Mouse (Mus musculus) v-Abl transformed pro-B cells (cell line): Measurements from ENCODE around the gene Mpp2.

Experiments
- in situ Hi-C, 2 experiments: fragments of 400-800 bp; cut with MboI; formaldehyde crosslinking; loops; one replicate each; pipeline ENCODE4 v1.15.1; 2025; ENCODE audit not compliant: unreplicated experiment in 2 of 2

The Mpp2 gene

DNA sequence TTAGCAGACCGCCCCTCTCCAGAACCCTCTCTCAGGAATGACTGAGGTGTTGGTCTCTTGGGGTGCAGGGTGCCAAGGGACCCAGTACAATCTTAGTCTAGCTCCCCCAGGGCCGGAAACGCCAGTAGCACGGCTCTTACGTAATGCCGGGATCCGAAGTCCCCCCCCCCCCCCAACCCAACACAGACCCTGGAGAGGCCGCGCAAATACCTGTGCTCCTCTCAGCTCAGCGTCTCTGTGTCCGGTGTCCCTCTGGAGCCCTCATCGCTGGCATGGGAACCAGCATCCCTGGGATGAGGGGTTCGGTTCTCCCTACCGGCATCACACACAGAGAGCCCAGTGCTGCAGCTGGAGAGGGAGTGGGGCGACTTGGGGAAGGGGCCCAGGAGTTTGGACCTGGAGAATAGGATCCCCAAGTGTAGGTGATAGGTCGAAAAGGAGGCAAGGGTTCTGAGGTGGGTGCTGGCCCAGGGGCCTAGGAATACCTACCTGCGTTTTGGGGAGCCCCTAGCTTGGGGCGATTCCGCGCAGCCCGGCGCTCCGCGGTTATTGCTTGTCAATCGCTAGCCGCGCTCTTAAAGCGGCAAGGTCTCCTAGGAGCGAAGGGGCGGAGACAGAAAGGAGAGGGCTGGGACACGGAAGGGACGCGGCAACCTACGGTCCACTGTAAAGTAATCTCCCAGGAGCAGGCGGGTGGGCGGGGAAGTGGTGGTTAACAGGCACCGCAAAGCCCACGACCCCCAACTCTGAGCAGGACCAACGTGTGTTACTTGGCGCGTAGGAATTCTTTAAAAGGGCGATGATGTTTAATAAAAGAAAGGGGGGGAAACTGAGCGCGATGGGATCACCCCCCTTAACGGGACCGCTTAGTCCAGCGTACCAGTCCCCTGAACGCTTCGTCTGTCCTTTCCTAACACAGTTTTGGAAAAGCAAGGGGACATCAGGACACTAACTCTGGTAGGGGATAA is at the start of gene Mpp2:
Gene Mpp2 (minus strand): TSS at position 585 of the 968 bp plus-strand sequence.
- in situ Hi-C loops = no loop called here

DNA sequence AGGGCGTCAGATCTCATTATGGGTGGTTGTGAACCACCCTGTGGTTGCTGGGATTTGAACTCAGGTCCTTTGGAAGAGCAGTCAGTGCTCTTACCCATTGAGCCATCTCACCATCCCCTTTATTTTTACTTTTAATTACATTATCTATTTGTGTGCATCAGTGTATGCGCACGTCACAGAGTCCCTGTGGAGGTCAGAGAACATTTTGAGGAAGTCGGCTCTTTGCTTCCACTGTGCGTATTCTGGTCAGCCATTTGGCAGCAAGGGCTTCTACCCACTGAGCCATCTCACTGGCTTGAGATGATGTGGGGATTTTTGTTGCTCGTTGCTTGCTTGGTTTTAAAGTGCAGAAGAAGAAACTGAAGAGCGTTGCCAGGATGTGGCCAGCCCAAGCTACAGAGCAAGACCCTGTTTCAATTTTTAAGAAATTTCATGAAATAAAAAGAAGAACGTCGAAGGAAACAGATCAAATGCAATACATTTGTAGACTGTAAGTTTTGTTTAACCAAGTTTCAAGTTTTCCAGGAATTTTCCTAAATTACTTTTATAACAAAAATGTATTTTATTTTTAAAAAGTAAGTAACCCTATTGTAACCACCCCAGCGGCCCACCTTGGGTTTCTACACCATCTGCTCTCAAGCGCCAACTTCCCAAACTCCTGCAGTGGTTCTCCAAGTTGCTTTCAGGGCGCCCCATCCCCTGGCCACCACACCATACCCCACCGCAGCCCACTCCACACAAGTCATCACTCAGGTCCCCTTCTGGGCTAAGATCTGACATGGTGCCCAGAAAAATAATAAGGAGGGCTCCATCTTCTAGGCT is 49.5 kb upstream of the Mpp2 start:
- in situ Hi-C loops = loop anchor here (5.0 kb wide), 3 partner anchors 36 to 76 kb away; partner anchors contain the start of gene Ppy (in 1 of the 2)

DNA sequence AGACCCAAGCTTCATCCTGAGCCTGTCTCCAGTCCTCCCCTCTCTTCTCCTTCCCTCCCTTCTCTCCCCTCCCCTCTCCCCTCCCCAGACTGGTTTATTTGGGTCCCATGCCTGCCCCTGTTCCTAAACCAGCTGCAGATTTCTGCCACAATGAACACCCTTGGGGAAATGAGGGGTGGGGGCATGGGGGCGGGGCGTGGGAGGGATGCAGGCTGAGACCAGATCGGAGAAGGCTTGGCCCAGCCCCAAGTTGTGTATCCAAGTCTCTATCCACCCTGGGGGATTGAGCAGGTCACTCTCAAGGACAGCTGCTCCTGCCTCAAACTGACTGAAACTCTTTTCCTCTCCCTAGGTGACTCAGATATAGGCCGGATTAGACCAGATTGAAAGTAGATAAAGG is 46.2 kb upstream of the Mpp2 start:
- in situ Hi-C loops = no loop called here

DNA sequence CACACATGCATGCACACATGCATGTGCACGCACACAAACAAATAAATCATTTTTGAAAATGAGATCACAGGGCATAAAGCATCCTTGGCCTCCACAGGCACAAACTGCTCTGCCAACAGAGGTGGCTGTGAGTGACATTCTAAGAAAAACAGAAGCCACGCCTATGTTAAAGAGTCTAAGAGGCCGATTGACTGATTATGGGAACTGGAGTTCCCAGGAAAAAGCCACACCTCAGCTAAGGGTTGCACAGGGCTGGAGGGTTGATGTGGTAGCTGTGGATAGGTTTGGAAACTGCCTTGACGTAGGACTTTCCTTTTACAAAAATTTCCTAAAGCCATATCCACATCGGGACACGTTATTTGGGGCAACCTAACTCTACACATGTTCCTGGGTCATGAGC is 29.1 kb upstream of the Mpp2 start:
- in situ Hi-C loops = no loop called here

DNA sequence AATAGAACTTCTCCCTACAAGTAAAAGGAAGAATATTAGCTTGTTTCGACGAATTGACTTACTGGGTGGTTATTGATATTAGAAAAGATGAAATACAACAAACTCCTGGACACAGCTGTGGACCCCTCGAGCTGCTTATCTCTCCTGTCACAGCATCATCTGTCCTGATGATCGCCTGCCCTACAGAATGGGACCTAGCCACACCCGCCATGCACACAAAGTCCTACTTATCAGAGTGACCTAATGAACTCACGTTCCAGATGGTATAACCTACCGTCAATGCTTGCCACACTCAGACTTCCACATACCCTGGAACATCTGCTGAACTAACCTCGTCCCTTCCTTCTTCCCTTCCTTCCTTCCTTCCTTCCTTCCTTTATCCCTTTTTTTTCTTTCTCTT is 27.9 kb upstream of the Mpp2 start:
- in situ Hi-C loops = no loop called here

DNA sequence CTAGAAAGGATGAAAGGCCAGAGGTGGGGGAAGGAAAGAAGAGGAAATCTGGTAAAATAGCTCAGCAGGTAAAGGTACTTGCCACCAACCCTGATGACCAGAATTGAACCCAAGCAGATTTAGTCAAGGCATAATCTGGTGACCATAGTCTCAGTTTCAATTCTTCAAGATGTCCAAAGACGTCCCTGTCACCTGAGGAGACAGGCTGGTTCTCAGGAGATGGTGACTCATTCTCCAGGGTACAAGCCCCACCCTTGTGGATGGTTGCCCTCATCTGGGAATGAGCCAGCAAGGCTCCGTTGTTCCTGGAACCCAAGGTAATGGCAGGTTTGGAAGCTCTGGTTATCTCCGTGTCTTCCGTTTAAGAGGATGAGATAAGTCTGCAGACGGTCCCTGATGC is 23.3 kb upstream of the Mpp2 start:
- in situ Hi-C loops = no loop called here

DNA sequence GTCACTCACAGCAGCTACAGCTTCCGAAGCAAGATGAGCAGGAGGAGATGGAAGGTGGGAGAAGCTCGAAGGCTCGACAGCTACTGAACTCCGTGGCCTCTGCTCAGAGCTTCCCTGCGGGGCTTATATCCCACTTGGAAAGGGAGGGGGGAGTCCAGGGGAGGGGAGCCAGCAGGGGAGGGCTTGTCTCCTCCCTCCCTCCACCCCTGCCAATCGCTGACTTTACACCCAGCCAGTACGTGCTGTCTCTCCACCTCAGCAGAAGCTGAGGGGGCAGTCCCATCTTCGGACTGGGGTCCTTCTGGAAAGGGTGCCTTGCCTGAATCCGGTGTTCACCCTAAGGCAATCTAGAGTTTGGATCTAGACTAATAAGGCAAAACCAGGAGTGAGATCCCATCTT is 19.4 kb upstream of the Mpp2 start, which contains the start of gene Pyy:
Gene Pyy (minus strand): TSS at position 101 of the 400 bp plus-strand sequence.
- in situ Hi-C loops = no loop called here

DNA sequence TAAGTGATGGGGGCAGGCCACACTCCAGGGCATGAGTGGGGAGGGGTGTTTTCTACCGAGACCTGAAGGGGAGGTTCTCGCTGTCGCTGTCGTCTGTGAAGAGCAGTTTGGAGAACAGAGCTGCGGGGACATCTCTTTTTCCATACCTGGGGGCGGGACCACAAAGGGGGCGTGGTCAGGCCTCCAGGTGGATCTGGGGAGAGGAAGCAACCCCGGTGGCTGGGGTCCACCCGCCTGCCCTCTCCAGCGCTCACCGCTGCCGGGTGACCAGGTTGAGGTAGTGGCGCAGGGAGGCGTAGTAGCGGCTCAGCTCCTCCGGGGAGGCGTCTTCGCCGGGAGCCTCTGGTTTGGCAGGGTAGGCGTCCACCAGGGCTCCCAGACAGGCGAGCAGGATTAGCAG is 18.6 kb upstream of the Mpp2 start:
- in situ Hi-C loops = no loop called here

DNA sequence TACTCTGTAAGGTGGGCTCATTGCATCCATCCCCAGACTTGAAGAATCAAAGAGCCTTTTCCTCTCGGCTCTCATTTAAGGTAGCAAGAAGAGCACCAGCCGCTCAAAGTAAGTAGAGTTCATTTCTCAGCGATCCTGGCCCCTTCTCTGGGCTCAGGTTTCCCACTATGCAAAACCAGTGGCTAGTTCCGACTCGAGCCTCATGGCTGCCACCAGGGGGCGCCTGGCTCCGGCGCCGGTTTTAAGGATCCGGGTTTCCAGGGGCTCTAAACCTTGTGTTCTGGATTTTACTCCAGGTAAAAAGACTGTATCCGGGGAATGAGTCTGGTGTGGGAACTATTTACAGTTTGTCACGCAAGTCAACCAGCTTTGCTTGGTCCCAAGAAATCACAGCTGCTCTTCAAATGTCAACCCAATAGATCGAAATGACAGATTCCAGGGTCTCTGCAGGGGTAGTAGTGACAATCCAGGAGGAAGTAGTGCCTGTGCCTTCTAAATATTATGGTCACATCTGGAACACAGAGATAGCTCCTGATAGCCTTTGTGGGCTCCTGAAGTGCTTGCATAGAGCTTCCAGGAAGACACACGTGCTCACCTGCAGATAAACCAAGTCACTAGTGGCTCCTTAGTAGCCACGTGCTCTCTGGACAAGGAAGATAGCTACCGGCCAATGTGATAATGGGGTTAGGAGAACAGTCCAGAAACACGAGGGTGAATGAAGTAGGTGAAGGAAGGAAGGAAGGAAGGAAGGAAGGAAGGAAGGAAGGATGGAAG is 14.4 kb upstream of the Mpp2 start:
- in situ Hi-C loops = loop anchor here in 1 of 2 experiments (5.0 kb wide), 1 partner anchor 35 kb away; no protein-coding TSS in a partner anchor

DNA sequence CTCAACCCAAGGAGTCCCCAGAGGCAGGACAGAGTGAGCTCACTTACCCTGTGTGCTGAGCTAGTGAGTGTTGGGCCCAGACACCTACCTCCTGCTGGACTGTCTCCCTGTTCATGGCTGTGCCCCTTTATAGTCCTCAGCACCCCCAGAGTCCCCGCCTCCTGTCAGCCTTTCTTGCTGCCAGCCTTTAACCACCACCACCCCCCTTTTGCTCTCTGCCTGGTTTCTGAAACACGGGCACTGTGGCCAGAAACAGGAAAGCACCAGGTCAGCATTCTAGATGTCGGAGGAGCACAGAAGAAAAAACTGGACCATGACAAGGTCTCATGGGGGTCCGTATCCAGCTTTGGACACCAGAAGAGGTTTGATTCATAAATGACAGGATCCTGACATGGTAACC is 12.9 kb upstream of the Mpp2 start, which contains the start of gene Ppy:
Gene Ppy (minus strand): TSS at position 101 of the 400 bp plus-strand sequence.
- in situ Hi-C loops = loop anchor here in 1 of 2 experiments (5.0 kb wide), 1 partner anchor 36 kb away; no protein-coding TSS in a partner anchor

DNA sequence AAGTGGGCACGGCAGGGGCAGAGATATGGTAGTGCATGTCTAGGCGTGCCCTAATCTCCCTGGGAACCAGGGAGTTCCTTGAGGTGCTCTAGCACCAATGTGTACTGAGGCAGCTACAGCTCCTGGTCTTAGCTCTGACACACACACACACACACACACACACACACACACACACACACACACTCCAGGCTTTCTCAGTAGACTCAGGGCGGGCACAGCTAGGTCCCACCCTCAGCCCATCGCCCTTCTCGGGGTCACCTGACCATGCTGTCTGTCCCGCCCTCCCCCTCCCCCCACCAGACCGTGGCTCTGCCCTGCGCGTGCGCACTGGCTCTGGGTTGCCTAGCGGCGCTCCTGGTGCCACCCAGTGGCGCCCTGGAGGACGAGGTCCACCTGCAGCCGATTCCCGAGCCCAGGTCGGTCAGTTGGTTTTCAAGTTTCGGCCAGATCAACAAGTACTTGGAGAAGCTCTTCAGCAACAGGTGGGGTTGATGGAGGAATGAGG is 8.6 kb upstream of the Mpp2 start:
- in situ Hi-C loops = loop anchor here in 1 of 2 experiments (5.0 kb wide), 1 partner anchor 40 kb away; no protein-coding TSS in a partner anchor

DNA sequence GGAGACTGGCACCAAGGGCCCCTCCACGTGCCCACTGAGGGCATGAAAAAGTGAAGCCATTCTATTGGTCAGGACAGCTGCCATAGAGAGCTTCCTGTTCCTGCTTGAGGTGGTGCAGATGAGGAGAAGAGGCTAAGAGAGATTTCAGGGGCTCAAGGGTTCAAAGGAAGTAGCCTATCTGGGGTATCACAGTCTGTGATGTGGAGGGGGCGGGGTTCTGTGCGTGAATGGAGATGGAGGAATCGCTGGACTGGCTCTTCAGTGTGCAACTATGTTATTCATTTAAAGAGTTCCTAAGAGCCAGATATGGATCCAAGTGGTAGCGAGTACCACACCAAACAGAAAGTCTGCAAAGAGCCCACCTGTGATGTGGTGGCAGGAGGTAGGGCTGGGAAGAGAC is 8.1 kb upstream of the Mpp2 start:
- in situ Hi-C loops = loop anchor here in 1 of 2 experiments (5.0 kb wide), 1 partner anchor 39 kb away; no protein-coding TSS in a partner anchor

DNA sequence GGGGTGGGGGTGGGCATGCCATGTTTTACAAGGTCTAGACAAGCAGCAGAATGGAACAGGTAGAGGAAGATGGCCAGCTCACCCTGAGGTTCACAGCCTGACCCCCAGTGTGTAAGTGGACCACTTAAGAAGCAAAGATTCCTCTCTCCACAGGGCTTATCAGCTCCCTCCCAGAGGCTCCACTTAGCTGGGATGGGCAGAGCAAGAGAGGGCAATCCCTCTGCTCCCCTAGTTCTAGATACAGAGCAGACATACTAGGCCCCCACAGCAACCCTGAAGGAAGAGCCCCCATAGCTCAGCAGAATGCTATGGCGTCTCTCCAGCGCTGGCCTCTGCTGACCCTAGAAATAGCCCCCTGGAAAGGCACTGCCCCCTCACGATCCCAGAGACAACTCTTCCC is 7.4 kb upstream of the Mpp2 start:
- in situ Hi-C loops = loop anchor here in 1 of 2 experiments (5.0 kb wide), 1 partner anchor 38 kb away; no protein-coding TSS in a partner anchor

DNA sequence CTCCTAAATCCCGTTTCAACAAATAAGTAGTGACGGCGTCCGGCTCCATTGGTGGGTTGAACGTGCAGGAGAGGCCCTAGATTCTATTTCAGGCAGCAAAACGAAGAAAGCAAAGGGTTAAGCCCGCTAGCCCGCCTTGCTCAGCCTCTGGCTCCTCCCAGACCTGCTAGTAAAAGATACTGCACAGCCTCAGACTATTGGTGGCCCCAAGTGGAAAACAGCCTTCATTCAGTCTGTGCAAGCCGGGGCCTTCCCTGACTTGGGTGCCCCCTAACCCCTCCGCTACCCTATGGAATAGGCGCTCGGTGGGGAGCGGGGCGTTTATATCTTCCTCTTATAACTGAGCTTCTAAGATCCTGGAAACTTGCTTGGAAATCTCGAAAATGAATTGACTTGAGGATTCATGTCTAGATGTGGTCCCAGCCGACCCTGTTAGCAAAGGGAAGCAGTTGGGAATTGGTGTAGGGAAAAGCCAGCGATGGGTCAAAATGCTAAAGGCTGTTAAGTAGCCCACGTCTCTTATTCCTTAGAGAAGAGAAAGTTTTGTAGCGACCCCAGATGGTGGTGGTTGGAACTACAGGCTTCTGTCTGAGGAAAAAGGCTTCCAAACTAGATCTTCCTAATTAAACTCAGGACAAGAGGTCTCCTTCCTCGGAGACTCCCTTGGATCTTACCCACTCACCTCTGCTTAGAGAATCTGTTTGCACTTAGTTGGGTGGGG is 933 bp upstream of the Mpp2 start:
- in situ Hi-C loops = no loop called here

DNA sequence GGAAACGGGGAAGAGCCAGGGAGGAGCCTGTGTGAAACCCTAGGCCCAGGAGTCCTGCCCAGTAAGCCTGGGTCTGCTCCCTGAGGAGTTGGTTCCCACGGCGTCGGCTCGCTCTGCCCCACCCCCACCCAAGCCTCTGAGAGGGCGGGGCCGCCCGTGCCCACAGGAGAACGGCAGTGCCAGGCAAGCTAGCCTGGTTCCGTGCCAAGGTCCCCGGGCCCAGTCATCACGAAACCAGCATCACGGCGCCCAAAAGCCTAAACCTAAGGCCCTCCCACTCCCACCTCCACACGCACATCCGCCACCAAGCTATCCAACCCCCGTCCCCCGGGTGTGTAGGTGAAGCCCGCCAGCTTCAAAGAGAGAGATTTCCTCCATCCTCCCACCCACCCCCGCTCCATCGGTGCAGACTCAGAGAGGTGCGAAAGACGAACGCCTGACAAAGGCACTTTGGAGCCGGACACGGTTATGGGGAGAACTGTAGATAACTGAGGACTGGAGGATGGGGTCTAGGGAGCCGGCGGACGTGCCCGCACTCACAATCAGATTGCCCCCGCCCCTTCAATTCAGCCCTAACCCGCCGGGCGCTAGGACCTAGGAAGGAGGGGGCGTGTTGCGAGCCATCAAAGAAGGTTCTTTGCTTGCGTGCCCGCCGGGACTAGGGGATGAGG is 1.1 kb downstream of the Mpp2 start:
- in situ Hi-C loops = no loop called here

DNA sequence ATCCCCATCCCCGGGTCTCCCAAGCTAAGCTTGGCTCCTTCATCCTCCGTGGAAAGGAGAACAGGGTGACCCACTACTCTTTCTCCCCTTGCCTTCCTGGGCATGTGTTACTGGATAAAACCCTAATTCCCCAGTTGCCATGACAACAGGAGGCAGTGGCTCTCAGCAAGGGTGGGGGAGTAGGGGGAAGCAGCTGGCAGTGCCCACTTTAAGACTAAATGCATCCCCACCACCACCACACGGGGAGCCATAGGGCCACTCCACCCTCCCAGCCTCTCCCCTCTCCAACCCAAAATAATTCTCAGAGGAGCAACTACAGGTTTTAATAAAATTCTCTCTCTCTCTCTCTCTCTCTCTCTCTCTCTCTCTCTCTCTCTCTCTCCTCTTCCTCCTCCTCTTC is 2.0 kb downstream of the Mpp2 start:
- in situ Hi-C loops = no loop called here

DNA sequence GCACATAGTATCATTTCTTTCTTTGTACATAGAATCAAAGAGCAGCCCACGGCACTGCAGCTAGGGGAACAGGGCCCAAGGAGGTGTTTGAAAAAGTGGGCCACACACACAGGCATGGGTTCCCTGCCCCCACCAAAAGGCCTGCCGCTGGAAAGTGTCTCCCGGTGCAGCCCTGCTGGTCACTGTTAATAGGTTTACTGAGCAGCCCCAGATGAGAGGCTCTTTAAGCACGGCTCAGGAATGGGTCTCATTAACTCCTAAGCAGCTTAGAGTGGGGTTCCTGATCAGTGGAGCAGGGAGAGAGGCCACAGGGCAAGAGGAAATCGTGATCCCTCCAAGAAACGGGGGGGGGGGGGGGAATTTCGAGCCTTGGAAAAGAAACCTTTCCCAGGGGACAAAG is 4.2 kb downstream of the Mpp2 start:
- in situ Hi-C loops = no loop called here

DNA sequence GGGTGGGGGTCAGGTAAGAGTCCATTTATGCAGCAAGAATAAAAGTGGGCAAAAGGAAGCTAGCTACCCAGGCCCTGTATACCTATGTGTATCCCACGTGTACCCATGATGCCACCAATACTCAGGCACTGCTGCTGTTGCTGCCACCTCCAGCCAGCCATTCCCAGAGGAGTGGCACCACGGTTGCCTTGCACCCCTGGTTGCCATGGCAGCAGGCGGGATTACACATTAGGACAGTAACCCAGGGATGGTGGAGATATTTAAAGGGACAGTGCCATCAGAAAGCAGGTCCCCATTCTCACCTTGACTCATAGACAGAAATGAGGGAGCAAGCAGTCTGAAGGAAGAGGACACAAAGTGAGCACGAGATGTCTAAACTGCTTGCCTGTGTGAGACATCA is 5.1 kb downstream of the Mpp2 start:
- in situ Hi-C loops = no loop called here

DNA sequence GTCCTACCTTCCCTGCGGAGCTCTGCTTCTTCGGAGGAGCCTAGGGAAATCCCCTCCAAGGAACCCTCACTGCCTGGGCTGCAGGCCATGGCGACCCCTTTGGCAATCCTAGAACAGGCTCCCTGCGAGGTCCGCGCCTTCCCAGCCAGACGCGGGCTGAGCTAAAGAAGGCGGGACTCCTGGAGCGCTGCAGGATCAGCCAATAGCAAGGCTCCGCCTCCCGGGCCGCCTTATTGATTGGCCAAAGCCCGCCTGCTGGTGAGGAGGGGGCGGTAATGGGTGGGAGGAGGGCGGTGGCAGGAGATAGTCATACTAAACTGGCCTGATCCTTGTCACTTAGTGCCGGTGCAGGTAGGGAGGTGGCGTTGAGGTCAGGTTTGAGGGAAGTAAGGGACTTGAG is 6.0 kb downstream of the Mpp2 start:
- in situ Hi-C loops = no loop called here
